Mouse (Mus musculus): ENCODE results near the gene Lmx1b.

Gene Lmx1b

DNA sequence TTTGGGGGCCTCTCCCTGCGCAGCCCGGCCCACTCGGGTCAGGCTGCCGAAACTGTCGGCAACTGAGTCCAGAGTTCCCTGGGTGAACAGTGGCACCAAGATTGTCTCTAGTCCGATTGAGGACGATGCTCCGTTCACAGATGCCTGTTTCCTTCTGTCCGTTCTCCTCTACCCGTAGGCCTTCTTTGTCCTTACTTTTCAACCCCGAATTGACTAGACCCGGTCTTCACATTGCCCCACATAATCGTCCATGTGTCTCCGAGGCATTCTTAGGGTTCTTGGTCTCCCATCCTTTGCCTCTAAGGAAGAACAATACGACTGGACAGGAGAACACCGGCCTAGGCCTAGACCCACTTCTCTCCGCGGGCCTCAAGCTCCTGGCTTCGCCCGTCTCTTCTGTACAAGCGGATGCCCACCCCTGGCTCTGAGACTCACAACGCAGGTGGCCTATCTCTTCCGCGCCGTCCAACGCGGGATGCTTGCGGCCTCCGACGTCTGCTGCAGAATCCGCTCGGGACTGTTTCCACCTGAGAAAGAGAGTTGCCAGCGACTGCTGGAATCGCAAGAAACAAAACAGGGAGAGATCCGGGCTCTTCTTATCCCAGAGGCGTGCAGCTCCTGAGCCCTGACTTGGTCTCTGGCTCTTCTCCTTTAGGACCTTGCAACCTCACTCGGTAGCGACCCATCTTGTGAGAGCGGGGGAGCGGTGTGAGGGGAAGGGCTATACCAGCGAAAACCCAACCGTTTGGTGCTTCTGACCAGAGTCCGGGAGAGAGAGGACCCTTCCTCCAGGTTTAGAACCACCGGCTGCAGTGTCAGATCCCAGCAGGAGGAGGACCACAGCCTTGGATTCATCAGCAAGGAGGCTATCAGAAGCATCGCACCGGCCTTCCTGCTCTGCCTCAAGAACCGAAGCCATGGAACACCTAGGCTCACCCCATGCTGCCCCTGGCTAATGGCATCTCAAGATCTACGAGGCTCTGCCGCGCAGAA is 3.7 kb upstream of the Lmx1b start:
- no peak for DNase-seq

DNA sequence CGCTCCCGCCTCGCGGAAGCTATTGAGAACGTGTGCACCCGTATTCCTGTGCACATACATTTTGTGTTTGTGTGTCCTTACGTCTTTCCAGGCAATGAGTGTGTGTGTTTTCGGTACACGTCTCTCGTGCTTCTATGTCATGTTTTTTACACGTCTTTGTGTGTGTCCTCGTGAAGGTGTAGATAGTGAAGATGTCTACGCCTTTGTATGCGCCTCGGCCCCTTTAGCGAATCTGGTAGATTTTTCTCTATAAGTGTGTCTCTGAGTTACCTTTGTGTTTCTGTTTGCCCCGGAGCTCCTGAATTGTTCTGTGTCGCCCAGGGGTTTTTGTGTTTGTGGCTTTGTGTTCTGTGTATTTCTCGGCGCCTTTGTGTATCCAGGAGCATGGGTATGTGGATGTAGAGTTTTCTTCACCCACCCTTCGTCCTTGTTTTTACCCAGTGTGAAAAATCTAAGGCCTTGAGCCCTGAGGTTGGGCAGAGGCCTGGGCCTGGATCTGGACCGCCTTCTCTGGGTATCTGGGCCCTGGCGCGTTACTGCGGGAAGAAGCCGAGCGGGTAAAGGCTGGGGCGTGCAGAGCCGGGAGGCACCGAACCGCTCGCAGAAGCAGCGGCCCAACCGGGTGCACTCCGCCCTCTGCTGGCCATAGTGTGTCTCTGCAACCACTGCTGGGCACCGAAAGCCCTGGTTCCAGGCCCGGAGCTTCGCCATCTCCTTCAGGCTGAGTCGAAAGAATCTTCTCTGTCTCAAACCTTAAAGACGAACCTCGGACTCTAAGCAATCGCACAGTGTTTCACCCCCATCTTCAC is 2.5 kb upstream of the Lmx1b start:
- peak; percentile 61 for DNase-seq

DNA sequence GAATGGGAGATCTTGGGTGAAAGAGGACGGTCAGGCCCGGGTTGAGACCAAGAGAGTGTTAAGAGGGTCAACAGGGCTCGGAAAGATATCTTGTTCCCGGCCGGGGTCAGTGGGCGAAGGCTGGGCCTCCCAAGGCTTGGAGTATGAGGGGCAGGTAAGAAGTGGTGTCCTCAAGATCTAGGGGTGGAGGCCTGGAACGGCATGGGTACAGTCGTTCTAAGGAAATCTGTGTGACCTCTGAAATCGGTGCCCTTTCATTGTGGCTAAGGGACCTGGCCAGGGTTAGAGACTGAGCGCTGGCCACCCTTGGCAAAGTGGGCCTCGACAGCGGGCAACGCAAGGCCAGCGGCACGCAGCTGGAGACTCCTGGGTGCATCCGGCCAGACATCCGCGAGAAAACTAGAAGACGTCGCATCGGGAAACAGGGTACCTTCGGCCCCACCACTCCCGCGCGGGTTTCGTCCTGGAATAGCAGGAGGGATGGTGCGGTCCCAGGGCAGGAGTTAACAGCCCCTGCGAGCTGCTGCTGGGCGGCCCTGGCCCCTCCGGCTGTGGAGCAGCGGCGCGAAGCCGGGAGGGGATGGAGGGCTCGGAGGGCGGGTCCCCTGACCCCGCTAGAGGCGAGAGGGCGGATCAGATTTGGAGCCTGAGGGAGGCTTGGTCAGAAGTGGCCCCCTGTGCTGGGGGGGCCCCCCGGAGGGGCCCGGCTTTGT is 1.7 kb upstream of the Lmx1b start:
- no peak for DNase-seq

DNA sequence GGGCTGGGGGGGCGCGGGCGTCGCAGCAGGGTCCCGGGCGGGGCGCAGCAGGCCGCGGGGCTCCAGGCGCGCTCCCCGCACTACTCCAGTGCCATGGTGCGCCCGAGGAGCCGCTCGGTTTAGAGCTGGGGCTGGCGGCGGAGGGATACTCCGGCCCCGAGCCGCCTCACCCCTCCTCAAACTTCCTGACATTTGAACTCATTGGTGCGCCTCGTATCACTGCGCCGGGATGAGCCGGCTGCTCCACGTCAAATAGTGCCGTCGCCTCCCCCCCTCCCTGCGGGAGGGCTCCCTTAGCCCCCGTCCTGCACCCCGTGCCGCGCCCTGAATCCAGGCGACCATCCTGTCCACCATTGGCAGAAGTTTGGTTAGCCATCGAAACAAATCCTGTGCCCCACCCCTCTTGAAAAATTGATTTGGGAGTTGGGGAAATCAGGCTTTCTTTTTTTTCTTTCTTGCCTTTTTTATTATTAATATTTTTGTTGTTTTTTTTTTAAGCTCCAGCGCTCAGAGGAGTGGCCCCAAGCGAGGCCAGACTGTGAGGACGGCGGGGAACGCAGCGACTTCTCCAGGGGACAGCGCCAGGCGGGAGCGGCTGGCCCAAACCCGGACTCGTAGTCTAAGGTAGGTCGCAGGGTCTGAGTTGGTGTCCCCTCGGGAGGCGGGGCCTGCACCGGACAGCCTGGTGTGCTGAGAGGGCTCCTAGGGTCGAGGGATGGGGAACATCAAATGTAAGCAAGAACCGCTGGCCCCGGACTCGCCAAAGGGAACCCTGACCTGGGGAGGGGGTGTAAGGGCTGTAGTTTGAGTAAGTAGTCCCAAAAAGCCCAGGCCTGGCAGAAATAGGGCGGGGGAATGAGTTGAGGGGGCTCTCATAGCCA is 907 bp upstream of the Lmx1b start:
- DNase-seq = peak; percentile 30

DNA sequence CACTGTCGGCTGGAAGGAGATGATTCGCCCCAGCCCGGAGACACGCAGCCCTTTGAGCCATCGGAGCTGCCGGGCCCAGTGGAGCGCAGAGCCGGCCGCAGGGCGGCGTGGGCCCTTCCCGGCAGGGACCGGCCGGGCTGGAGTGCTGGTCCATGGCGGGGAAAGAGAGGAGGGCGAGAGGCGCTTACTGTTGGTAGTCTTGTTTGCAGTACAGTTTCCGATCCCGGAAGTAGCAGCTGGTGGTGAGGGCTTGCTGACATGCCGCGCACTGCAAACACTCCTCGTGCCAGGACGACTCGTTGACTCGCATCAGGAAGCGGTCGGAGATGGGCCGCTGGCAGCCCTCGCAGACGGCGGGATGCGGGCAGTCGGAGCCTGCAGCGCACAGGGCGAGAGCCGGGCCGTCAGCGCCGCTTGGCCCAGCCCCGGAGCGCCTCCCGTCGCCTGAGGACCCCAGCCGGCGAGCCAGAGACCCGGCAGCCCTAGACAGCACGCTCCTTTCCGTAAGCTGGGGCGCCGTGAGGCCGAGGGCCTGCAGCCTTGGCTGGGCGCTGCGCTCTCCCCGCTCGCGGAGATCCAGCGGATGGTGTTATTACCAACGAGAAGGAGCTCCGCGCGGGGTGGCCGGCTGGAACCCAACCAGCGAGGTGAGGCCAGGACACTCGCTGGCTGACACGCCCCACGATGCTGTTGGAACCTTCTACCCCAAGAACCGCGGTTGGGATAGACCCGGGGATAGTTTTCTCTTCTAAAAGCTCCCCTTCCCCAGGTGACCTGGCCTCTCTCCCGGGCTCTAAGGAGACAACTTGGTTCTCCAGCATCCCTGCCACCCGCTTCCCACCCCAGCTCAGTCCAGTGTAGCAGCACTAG is 775 bp downstream of the Lmx1b start:
- DNase-seq = no peak

DNA sequence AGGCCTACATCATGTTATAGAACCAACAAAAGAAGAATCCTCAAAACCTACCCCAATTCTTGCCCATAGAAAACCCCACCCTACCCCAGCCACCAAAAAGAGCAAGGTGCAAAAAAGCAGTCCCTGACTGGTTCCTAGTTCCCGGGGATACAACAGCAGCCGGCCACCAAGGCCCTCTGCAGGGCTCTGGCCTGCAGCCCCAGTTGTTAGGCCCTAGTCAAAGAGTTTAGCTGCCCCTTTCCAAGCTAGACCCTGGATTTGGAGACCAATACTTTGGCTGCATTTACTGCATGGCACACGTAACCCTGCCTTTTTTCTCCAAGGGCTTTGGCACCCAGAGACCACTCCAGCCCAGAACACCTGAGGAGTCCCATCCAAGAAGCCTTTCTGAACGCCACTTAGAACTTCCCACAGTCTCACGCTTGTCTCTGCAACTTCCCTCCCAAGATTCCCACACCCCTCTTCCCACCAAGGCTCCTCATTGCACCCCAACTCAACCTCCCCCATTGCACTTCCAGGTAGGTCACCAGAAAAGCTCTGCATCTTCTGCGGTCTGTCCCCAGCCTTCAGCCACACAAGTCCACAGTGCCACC is 2.1 kb downstream of the Lmx1b start:
- no peak for DNase-seq

DNA sequence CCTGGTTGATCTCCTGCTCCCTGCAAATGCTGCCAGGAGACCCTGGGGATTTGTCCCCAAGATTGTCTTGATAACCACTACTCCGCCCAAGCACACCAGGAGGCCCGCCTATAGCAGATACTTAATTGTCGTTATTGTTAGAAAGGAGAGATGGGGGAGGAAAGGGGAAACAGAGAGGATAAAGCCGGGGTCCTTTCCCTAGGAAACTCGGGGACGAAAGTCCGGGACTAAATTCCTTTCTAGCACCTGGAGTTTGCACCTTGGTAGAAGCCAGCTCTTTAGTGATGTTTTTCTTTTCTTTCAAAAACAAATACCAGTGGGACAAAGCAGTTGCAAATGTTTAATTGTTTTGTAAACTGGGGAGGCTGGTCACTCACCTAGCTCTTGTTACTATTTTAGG is 3.0 kb downstream of the Lmx1b start:
- DNase-seq = no peak

GRCm38 (mm10) chr2:33636628-33637188 is 3.6 kb downstream of the Lmx1b start:
- DNase-seq = no peak

- DNase-seq = no peak
Observed at GRCm38 (mm10) chr2:33636117-33636521, 4.2 kb downstream of the Lmx1b start.

DNA sequence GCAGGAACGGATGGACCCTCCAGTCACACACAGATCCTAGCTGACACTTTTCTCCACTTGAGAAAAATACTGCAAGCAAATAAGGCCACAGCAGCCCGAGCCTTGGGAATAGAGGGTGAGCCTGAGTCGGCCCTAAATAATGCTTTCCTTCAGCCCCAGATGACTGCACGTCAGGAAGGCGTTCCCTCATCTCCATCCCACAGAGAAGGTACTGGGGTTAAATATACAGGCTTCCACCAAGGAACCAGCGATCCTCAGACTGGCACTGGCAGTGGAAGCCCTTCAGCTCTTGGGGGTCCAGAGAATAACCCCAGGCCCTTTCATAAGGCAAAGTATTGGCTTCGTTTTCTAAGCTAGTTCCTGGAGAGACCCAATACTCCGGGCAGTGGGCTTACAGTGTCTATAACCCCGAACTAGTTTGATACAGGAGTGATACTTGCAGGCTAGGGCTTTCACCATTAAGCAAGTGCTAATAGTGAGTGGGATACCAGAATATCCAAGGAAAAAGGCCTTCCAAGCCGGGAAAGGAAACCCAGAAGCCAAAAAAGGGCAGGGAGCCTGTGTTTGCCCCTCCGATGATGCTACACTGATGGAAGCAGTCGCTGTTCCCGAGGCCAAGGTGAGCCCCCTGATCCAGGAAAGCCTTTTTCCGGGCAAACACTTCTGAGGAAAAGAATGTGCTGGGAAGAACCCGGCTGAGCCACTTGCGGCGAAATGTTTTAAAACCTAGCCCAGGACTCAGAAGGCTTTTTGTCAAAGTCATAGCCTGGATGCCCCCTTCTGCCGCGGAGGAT is 4.8 kb downstream of the Lmx1b start:
- DNase-seq = no peak

GRCm38 (mm10) chr2:33634481-33635090 is 5.7 kb downstream of the Lmx1b start:
- no peak for DNase-seq

GRCm38 (mm10) chr2:33633955-33634354 is 6.4 kb downstream of the Lmx1b start:
- no peak for DNase-seq

DNA sequence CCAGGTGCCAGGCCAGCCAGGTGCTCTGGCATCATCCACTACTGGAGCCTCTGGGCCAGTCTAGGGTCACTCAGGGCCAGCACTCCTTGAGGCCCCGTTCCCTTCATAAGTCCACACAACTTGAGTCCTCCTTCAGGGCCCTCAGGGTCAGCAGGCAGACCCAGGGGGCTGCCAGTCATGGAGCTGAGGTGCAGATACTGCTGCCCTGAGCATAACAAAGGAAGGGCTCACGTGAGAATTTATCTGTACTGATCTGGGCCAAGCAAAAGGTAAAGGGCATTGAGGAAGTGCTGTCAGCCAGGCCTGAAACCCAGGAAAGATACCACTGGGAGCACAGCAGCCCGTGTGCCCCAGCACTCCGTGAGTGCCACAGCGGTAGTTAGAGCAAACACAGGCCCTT is 7.1 kb downstream of the Lmx1b start:
- no peak for DNase-seq

GRCm38 (mm10) chr2:33632551-33633059 is 7.7 kb downstream of the Lmx1b start:
- DNase-seq = no peak

- DNase-seq = no peak
Observed at GRCm38 (mm10) chr2:33631708-33632343, 8.5 kb downstream of the Lmx1b start.

DNA sequence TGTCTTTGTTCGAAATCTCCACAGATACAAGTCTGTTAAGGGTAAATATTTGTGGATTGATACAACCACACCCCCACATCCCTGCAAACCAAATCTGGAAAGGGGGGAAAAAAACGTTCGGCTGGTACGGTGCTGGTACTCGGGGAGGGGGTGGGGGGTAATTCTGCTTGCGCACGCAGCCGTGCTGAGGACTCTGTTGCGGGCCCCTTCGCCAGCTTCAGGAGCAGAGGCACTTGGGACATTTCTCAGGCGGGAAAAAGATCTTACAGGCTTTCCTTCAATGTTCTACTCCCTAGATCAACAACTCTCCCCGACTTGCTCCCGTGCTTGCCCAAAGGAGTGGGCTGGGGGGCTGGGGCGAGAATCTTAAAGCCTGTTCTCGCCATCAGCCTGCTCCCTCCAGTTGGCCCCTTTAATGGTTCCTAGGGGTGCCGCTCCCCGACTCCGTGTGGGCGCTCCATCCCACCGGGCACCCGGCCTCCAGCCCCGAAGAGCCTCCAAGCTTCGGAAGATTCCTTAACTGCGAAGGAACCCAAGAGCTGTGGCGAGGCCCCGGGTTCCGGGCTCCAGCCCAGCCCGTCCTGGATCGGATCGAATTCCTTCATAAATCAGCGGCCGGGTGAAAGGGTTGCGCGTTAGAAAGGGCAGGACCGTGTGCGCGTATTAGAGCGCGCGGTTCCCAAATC is 9.1 kb downstream of the Lmx1b start:
- DNase-seq = no peak
